Mouse (Mus musculus): ENCODE results near the gene Dhx9.

DNA sequence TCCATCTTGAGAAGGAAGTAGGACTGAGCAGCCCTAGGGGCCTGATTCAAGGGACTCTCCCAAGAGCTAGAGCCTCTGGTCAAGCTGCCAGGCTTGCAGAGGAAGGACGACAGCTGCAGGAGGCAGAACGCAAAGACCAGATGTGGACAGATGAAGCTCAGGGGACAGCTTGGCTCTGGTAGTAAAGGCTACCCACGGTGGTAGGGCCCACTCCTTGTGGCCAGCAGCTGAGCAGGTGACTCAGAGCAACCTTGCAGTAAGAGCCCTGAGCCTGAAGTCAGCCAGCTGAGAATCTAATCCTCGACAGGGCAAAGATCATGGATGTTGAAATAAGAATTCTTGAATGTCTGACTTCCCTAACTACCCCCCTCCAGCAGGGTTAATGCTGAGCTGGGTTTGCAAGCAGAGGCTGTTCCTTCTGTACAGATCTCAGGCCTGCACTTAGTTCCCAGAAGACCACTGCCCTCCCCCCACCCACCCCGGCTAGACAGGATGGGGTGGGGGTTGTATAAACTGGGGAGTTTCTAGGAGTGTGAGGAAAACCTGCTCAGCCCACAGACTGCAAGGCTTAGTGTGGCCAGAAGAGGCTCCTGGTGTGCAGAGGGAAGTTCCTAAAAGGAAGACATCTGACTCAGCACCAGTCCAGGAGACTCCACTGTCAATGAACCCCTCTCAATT lies 14.3 kb upstream of the Dhx9 start:
- TF ChIP-seq CTCF (IDR thresholded peaks at IDR 0.05; ENCODE audit: low read depth): no peak
- no peak for TF ChIP-seq EP300 (IDR thresholded peaks at IDR 0.05; ENCODE audit: low read depth)

Measured in heart, postnatal 0 days (tissue).